Mouse (Mus musculus): Measurements from ENCODE around the gene Lrit3. TPM values are rescaled to one million over a fixed set of nuclear protein-coding genes. Genes with fewer than 3 reads are reported as not detected.
A peak's percentile ranks its signal among the peaks of the same experiment; 100 is the strongest.

The Lrit3 gene
- total RNA-seq, 1 experiment, result not detected

- no peak overlapping the region for H3K27ac ChIP-seq (ENCODE audit: insufficient read depth, low read depth, low read length, poor library complexity, severe bottlenecking)
- in situ Hi-C loops (cut with MboI; ENCODE audit: low sequenced_read_pairs in 2 of 2, unreplicated experiment in 2 of 2), result no loop called here
- H3K9me3 ChIP-seq (ENCODE audit: control insufficient read depth, insufficient read depth, low read depth, low read length), result no peaks in the 10 kb centered on the region
- no peak overlapping the region for H3K9ac ChIP-seq (ENCODE audit: insufficient read depth, low read depth, low read length, poor library complexity, severe bottlenecking)
- TF ChIP-seq ZC3H11A (IDR thresholded peaks at IDR 0.05; ENCODE audit: borderline replicate concordance, low read depth, low read length), result no peak
- TF ChIP-seq CHD2 (IDR thresholded peaks at IDR 0.05; ENCODE audit: low read depth, low read length), result no peak
- no peak for TF ChIP-seq HCFC1 (IDR thresholded peaks at IDR 0.05; ENCODE audit: borderline replicate concordance, insufficient read depth, low read length)
- TF ChIP-seq MAFK (IDR thresholded peaks at IDR 0.05; ENCODE audit: insufficient read depth, low read depth, low read length), result no peak
- TF ChIP-seq ZNF384 (IDR thresholded peaks at IDR 0.05; ENCODE audit: low read depth, low read length), result no peak
- peak; percentile 42 for DNase-seq (ENCODE audit: low read depth, low spot score)
- no peak overlapping the region for H3K4me3 ChIP-seq (ENCODE audit: insufficient read depth in 1 of 2, low read depth in 1 of 2, low read length in 2 of 2, poor library complexity in 1 of 2, severe bottlenecking in 1 of 2)
- H3K4me1 ChIP-seq (ENCODE audit: control insufficient read depth in 2 of 2, insufficient read depth in 2 of 2, low read length in 2 of 2, poor library complexity in 1 of 2), result no peaks in the 10 kb centered on the region
- peaks cover 15% of the 10 kb centered on the region for H3K36me3 ChIP-seq (ENCODE audit: control insufficient read depth, insufficient read depth, low read length, poor library complexity, severe bottlenecking)
These were observed 19.5 kb upstream of the Lrit3 start for GRCm38 (mm10) chr3:129823293-129823692.

DNA sequence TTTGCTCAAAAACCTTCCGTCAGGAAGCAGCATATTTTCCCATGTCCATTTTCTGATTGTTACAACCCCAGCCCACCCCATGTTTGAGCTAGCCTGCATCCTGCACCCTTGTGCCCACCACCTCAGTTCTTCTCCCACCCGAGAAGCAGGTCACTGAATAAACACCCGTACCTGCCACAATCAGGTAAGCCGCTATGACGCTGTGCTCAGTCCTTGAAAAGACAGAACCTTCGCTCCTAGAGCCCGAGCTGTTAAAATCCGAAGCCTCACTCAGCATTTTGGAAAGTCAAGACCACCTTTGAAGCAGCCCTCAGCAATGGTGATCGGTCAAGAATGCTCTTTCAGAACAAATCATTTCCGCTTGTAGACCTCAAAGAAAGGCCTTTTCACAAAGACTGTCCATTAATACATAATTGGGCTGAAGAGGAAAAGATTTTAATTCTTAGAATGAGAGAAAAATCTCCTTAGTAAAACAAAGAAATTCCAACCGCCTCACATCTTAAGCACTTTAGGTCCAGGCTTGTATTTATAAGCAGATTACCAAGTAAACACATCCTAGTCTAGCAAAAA lies 18.5 kb upstream of the Lrit3 start, which contains the start of gene Rrh:
TSS of gene Rrh (minus strand) at position 382 of the 570 bp plus-strand sequence.
- no peak for DNase-seq (ENCODE audit: low read depth, low spot score)
- no peaks in the 10 kb centered on the region for H3K4me1 ChIP-seq (ENCODE audit: control insufficient read depth in 2 of 2, insufficient read depth in 2 of 2, low read length in 2 of 2, poor library complexity in 1 of 2)
- H3K9me3 ChIP-seq (ENCODE audit: control insufficient read depth, insufficient read depth, low read depth, low read length), result no peaks in the 10 kb centered on the region
- TF ChIP-seq MAFK (IDR thresholded peaks at IDR 0.05; ENCODE audit: insufficient read depth, low read depth, low read length) (no peak), ZNF384 (IDR thresholded peaks at IDR 0.05; ENCODE audit: low read depth, low read length) (no peak), HCFC1 (IDR thresholded peaks at IDR 0.05; ENCODE audit: borderline replicate concordance, insufficient read depth, low read length) (no peak)
- peaks cover 12% of the 10 kb centered on the region for H3K36me3 ChIP-seq (ENCODE audit: control insufficient read depth, insufficient read depth, low read length, poor library complexity, severe bottlenecking)
- no peak within 1 kb of the TSS for H3K4me3 ChIP-seq (ENCODE audit: insufficient read depth in 1 of 2, low read depth in 1 of 2, low read length in 2 of 2, poor library complexity in 1 of 2, severe bottlenecking in 1 of 2)
- no peak within 1 kb of the TSS for H3K27ac ChIP-seq (ENCODE audit: insufficient read depth, low read depth, low read length, poor library complexity, severe bottlenecking)
- H3K9ac ChIP-seq (ENCODE audit: insufficient read depth, low read depth, low read length, poor library complexity, severe bottlenecking), result no peak within 1 kb of the TSS
- in situ Hi-C loops (cut with MboI; ENCODE audit: low sequenced_read_pairs in 2 of 2, unreplicated experiment in 2 of 2), result no loop called here

DNA sequence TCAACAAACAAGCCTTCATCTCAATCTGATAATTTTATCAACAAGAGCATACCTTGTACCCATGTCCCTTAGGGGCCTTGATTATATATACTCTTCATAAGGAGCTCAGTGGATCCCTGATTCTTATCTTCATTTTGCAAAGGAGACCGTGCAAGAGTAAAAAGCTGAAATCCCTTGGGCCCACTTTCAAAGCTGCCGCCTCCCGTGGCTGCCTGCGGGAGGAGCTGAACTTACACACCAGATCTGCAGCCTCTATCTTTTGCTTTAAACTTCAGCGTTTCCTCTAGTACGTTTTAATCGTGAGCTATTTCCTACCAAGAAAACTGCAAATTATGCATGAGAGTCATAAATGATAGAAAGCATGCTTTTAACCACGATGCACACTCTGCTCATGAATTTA lies 17.9 kb upstream of the Lrit3 start:
- Histone ChIP-seq H3K27ac (ENCODE audit: insufficient read depth, low read depth, low read length, poor library complexity, severe bottlenecking) (no peak overlapping the region), H3K9ac (ENCODE audit: insufficient read depth, low read depth, low read length, poor library complexity, severe bottlenecking) (no peak overlapping the region), H3K36me3 (ENCODE audit: control insufficient read depth, insufficient read depth, low read length, poor library complexity, severe bottlenecking) (peaks cover 12% of the 10 kb centered on the region), H3K4me1 (ENCODE audit: control insufficient read depth in 2 of 2, insufficient read depth in 2 of 2, low read length in 2 of 2, poor library complexity in 1 of 2) (no peaks in the 10 kb centered on the region), H3K4me3 (ENCODE audit: insufficient read depth in 1 of 2, low read depth in 1 of 2, low read length in 2 of 2, poor library complexity in 1 of 2, severe bottlenecking in 1 of 2) (no peak overlapping the region), H3K9me3 (ENCODE audit: control insufficient read depth, insufficient read depth, low read depth, low read length) (no peaks in the 10 kb centered on the region)
- in situ Hi-C loops (cut with MboI; ENCODE audit: low sequenced_read_pairs in 2 of 2, unreplicated experiment in 2 of 2), result no loop called here
- TF ChIP-seq CHD2 (IDR thresholded peaks at IDR 0.05; ENCODE audit: low read depth, low read length) (no peak), MAFK (IDR thresholded peaks at IDR 0.05; ENCODE audit: insufficient read depth, low read depth, low read length) (no peak), ZNF384 (IDR thresholded peaks at IDR 0.05; ENCODE audit: low read depth, low read length) (no peak), ZC3H11A (IDR thresholded peaks at IDR 0.05; ENCODE audit: borderline replicate concordance, low read depth, low read length) (no peak), HCFC1 (IDR thresholded peaks at IDR 0.05; ENCODE audit: borderline replicate concordance, insufficient read depth, low read length) (no peak)
- no peak for DNase-seq (ENCODE audit: low read depth, low spot score)

DNA sequence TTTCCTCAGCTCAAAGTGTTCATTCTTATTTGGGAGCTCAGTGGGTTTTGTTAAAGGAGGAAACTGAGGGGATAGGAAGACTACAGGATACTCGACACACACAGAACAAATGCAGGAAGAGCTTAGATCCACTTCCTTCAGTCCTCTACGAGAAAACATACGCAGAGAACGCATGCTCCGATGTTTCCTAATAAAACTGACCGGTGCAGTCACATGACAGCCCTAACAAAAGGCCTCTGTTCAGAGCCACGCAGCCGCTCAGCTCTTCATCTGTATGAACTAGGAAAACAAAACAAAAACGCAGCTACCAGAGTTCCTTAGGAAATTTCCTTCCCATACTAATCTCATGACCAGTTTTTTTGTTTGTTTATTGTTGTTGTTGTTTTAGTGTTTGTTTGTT lies 17.0 kb upstream of the Lrit3 start:
- H3K4me3 ChIP-seq (ENCODE audit: insufficient read depth in 1 of 2, low read depth in 1 of 2, low read length in 2 of 2, poor library complexity in 1 of 2, severe bottlenecking in 1 of 2), result no peak overlapping the region
- peaks cover 12% of the 10 kb centered on the region for H3K36me3 ChIP-seq (ENCODE audit: control insufficient read depth, insufficient read depth, low read length, poor library complexity, severe bottlenecking)
- TF ChIP-seq ZC3H11A (IDR thresholded peaks at IDR 0.05; ENCODE audit: borderline replicate concordance, low read depth, low read length) (no peak), MAFK (IDR thresholded peaks at IDR 0.05; ENCODE audit: insufficient read depth, low read depth, low read length) (no peak), CHD2 (IDR thresholded peaks at IDR 0.05; ENCODE audit: low read depth, low read length) (no peak), ZNF384 (IDR thresholded peaks at IDR 0.05; ENCODE audit: low read depth, low read length) (no peak), HCFC1 (IDR thresholded peaks at IDR 0.05; ENCODE audit: borderline replicate concordance, insufficient read depth, low read length) (no peak)
- no peak overlapping the region for H3K9ac ChIP-seq (ENCODE audit: insufficient read depth, low read depth, low read length, poor library complexity, severe bottlenecking)
- in situ Hi-C loops (cut with MboI; ENCODE audit: low sequenced_read_pairs in 2 of 2, unreplicated experiment in 2 of 2), result no loop called here
- H3K4me1 ChIP-seq (ENCODE audit: control insufficient read depth in 2 of 2, insufficient read depth in 2 of 2, low read length in 2 of 2, poor library complexity in 1 of 2), result no peaks in the 10 kb centered on the region
- H3K27ac ChIP-seq (ENCODE audit: insufficient read depth, low read depth, low read length, poor library complexity, severe bottlenecking), result no peak overlapping the region
- no peak for DNase-seq (ENCODE audit: low read depth, low spot score)
- no peaks in the 10 kb centered on the region for H3K9me3 ChIP-seq (ENCODE audit: control insufficient read depth, insufficient read depth, low read depth, low read length)

DNA sequence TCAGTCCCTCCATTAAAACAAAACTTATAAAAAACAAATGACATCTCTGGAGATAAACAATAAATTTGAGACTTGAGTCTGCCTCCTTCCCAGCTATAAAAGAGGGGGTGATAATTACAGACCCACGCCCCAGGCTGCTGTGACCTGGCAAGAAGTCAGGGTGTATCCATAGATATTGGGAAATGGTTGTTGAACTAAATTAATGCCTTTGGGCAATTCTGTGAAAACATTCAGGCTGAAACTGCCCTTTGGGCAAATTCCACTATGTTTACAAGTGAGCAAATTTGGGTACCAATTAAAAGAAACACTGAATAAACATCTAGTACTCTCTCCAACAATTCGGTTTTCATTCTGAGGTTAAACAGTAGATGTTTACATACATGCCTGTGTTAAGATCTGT lies 4.8 kb downstream of the Lrit3 start:
- TF ChIP-seq ZNF384 (IDR thresholded peaks at IDR 0.05; ENCODE audit: low read depth, low read length) (no peak), MAFK (IDR thresholded peaks at IDR 0.05; ENCODE audit: insufficient read depth, low read depth, low read length) (no peak), CHD2 (IDR thresholded peaks at IDR 0.05; ENCODE audit: low read depth, low read length) (no peak), ZC3H11A (IDR thresholded peaks at IDR 0.05; ENCODE audit: borderline replicate concordance, low read depth, low read length) (no peak), HCFC1 (IDR thresholded peaks at IDR 0.05; ENCODE audit: borderline replicate concordance, insufficient read depth, low read length) (no peak)
- Histone ChIP-seq H3K36me3 (ENCODE audit: control insufficient read depth, insufficient read depth, low read length, poor library complexity, severe bottlenecking) (no peaks in the 10 kb centered on the region), H3K9me3 (ENCODE audit: control insufficient read depth, insufficient read depth, low read depth, low read length) (no peaks in the 10 kb centered on the region), H3K9ac (ENCODE audit: insufficient read depth, low read depth, low read length, poor library complexity, severe bottlenecking) (no peak overlapping the region), H3K4me3 (ENCODE audit: insufficient read depth in 1 of 2, low read depth in 1 of 2, low read length in 2 of 2, poor library complexity in 1 of 2, severe bottlenecking in 1 of 2) (no peak overlapping the region), H3K4me1 (ENCODE audit: control insufficient read depth in 2 of 2, insufficient read depth in 2 of 2, low read length in 2 of 2, poor library complexity in 1 of 2) (no peaks in the 10 kb centered on the region), H3K27ac (ENCODE audit: insufficient read depth, low read depth, low read length, poor library complexity, severe bottlenecking) (no peak overlapping the region)
- in situ Hi-C loops (cut with MboI; ENCODE audit: low sequenced_read_pairs in 2 of 2, unreplicated experiment in 2 of 2), result no loop called here
- no peak for DNase-seq (ENCODE audit: low read depth, low spot score)
